Mouse (Mus musculus) embryonic facial prominence, embryonic 13.5 days (tissue): ENCODE measurements around the gene Olfr424. TPM values are rescaled to one million over a fixed set of nuclear protein-coding genes. Genes with fewer than 3 reads are reported as not detected.

Experiments
- ATAC-seq: fragments of 200-750 bp; cut with Nextera tagmentation; 2 replicates; pipeline ENCODE4 v1.8.0; 2017; ENCODE audit warnings: low read depth; ENCODE audit not compliant: insufficient number of reproducible peaks, insufficient read depth, low FRiP score, low TSS enrichment
- H3K27ac ChIP-seq: fragments of 300-500 bp; sonication (generic); 2 replicates; pipeline ENCODE4 v1.5.1; 2015; ENCODE audit warnings: moderate library complexity, mild to moderate bottlenecking, inconsistent platforms
- H3K27me3 ChIP-seq: fragments of 300-500 bp; sonication (generic); 2 replicates; pipeline ENCODE4 v1.6.1; 2015; ENCODE audit warnings: mild to moderate bottlenecking, inconsistent platforms
- H3K36me3 ChIP-seq: fragments of 300-500 bp; sonication (generic); 2 replicates; pipeline ENCODE4 v1.6.1; 2015; ENCODE audit warnings: mild to moderate bottlenecking, inconsistent platforms
- H3K4me1 ChIP-seq: fragments of 300-500 bp; sonication (generic); 2 replicates; pipeline ENCODE4 v1.6.1; 2015; ENCODE audit warnings: inconsistent platforms
- H3K4me2 ChIP-seq: fragments of 300-500 bp; sonication (generic); 2 replicates; pipeline ENCODE4 v1.6.1; 2015; ENCODE audit warnings: moderate library complexity, mild to moderate bottlenecking, inconsistent platforms
- H3K4me3 ChIP-seq: fragments of 300-500 bp; sonication (generic); 2 replicates; pipeline ENCODE4 v1.5.1; 2015; ENCODE audit warnings: mild to moderate bottlenecking, inconsistent platforms
- H3K9ac ChIP-seq: fragments of 300-500 bp; sonication (generic); 2 replicates; pipeline ENCODE4 v1.6.1; 2015; ENCODE audit warnings: mild to moderate bottlenecking, inconsistent platforms
- H3K9me3 ChIP-seq: fragments of 300-500 bp; sonication (generic); 2 replicates; pipeline ENCODE4 v1.6.1; 2016; ENCODE audit warnings: inconsistent platforms
- WGBS: fragments of 180-500 bp; shearing (Covaris S2); methylation state at CpG from one replicate; pipeline ENCODE4 v1.1.7; 2015; ENCODE audit warnings: mixed read lengths; 5-methylcytosine and 5-hydroxymethylcytosine counted together
- polyA plus RNA-seq: library from polyadenylated mRNA; unstranded; fragments of >200 nt; fragmentation: Nextera tagmentation; extraction: Ambion mirVana; gene quantifications from 2 replicates; pipeline ENCODE4 v1.2.1, GENCODE M21; 2015

The Olfr424 gene
- polyA plus RNA-seq, 1 experiment from 2014 or later = not detected

DNA sequence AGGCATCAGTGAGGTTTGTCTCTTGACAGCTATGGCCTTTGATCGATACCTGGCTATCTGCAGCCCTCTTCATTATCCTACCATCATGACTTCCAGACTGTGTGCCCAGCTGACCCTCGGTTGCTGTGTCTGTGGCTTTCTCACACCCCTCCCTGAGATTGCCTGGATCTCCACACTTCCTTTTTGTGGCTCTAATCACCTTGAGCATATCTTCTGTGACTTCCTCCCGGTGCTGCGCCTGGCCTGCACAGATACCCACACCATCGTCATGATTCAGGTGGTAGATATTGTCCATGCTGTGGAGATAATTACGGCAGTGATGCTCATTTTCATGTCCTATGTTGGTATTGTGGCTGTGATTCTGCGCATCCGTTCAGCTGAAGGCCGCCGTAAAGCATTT is 27.8 kb downstream of the Olfr424 start:
- WGBS = 88% methylated on average over 10 of the region's 10 CpGs
- Histone ChIP-seq H3K4me2 (no peak overlapping the region), H3K27ac (no peak overlapping the region), H3K36me3 (no peaks in the 10 kb centered on the region), H3K27me3 (no peaks in the 10 kb centered on the region), H3K9ac (no peak overlapping the region), H3K9me3 (no peaks in the 10 kb centered on the region), H3K4me3 (no peak overlapping the region), H3K4me1 (no peaks in the 10 kb centered on the region)
- no peak for ATAC-seq

DNA sequence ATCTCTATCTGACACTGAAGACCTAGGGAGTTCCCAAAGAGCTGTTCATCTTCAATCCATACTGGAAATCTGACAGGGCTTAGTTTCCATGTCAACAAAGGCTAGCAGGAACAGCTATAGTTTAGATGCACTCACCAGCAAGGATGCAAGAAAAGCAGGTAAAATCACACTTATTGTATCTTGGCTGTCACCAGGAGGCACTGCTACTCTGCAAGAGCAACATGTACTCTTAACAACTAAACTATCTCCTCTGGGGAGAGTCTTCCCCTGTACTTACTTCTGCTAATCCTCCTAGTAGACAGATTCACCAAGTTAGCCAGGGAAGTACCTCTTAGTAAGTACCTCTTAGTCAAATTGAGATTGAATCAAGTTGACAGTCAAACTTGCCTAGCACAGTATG is 37.7 kb downstream of the Olfr424 start:
- Histone ChIP-seq H3K27me3 (no peaks in the 10 kb centered on the region), H3K27ac (no peak overlapping the region), H3K36me3 (no peaks in the 10 kb centered on the region), H3K9ac (no peak overlapping the region), H3K9me3 (no peaks in the 10 kb centered on the region), H3K4me2 (no peak overlapping the region), H3K4me3 (no peak overlapping the region), H3K4me1 (no peaks in the 10 kb centered on the region)
- no peak for ATAC-seq

GRCm38 (mm10) chr1:174170706-174171501 is 39.6 kb downstream of the Olfr424 start:
- Histone ChIP-seq H3K9ac (no peak overlapping the region), H3K27me3 (no peaks in the 10 kb centered on the region), H3K36me3 (no peaks in the 10 kb centered on the region), H3K4me1 (no peaks in the 10 kb centered on the region), H3K4me2 (no peak overlapping the region), H3K9me3 (no peaks in the 10 kb centered on the region), H3K4me3 (no peak overlapping the region), H3K27ac (no peak overlapping the region)
- ATAC-seq = no peak
- 72% methylated on average over 5 of the region's 5 CpGs for WGBS

DNA sequence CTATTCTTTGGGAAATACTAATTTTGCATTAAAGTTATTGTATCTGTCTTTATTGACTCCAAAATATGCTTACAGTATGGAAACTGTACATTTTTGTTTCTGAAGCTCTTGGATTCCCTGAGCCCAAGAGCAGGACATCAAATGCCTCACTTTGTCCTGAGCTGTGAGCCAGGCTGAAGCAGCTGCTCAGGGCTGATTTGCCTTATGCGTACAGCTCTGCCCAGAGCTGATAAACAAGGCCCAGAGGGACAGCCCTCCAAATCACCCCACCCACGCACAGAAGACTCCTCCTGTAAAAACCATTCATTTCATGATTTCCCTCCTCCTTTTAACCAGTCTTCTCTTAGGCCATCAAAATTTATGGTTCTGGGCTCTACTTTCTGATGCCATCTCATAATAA is 40.2 kb downstream of the Olfr424 start:
- H3K4me1 ChIP-seq = no peaks in the 10 kb centered on the region
- ATAC-seq = no peak
- 45% methylated on average over 2 of the region's 2 CpGs for WGBS
- H3K9me3 ChIP-seq = no peaks in the 10 kb centered on the region
- no peak overlapping the region for H3K4me2 ChIP-seq
- no peaks in the 10 kb centered on the region for H3K27me3 ChIP-seq
- no peak overlapping the region for H3K9ac ChIP-seq
- H3K4me3 ChIP-seq = no peak overlapping the region
- no peak overlapping the region for H3K27ac ChIP-seq
- H3K36me3 ChIP-seq = no peaks in the 10 kb centered on the region

- no peaks in the 10 kb centered on the region for H3K27me3 ChIP-seq
- H3K4me1 ChIP-seq = no peaks in the 10 kb centered on the region
- H3K4me2 ChIP-seq = no peak within 1 kb of the TSS
- no peaks in the 10 kb centered on the region for H3K9me3 ChIP-seq
- no peak within 1 kb of the TSS for H3K27ac ChIP-seq
- H3K4me3 ChIP-seq = no peak within 1 kb of the TSS
- H3K36me3 ChIP-seq = no peaks in the 10 kb centered on the region
- H3K9ac ChIP-seq = no peak within 1 kb of the TSS
- WGBS = 38% methylated on average over 3 of the region's 3 CpGs
- ATAC-seq = no peak
These were observed 41.3 kb downstream of the Olfr424 start, which contains the start of gene Spta1 for GRCm38 (mm10) chr1:174172605-174173004. Gene Spta1, plus strand, starts transcription at chr1:174172776.

Other genes with a start within 250 kb of the Olfr424 start
- gene Ifi211, start 218.5 kb upstream of the Olfr424 start, polyA plus RNA-seq = 0.63 and 1.1 TPM in 2 replicates
- 0.62 and 1.7 TPM in 2 replicates for gene Mndal, start 189.0 kb upstream of the Olfr424 start, polyA plus RNA-seq
- gene Ifi203, start 188.8 kb upstream of the Olfr424 start, polyA plus RNA-seq = 0.34 and 0.53 TPM in 2 replicates
- 1.5 and 2.0 TPM in 2 replicates for gene Ifi202b, start 148.8 kb upstream of the Olfr424 start, polyA plus RNA-seq
- gene Ifi205, start 99.7 kb upstream of the Olfr424 start, polyA plus RNA-seq = not detected in 2 replicates
- gene Olfr433, start 90.8 kb upstream of the Olfr424 start, polyA plus RNA-seq = 0.10 TPM in 1 of 2 replicates, not detected in the other
- not detected in 2 replicates for gene Olfr432, start 82.3 kb upstream of the Olfr424 start, polyA plus RNA-seq
- gene Olfr430, start 64.9 kb upstream of the Olfr424 start, polyA plus RNA-seq = 0.08 and 0.14 TPM in 2 replicates
- 0.22 and 0.37 TPM in 2 replicates for gene Olfr429, start 47.2 kb upstream of the Olfr424 start, polyA plus RNA-seq
- not detected in 2 replicates for gene Olfr427, start 34.6 kb upstream of the Olfr424 start, polyA plus RNA-seq
- gene Olfr231, start 10.4 kb upstream of the Olfr424 start, polyA plus RNA-seq = 0.37 and 0.85 TPM in 2 replicates
- not detected in 2 replicates for gene Olfr420, start 24.1 kb downstream of the Olfr424 start, polyA plus RNA-seq
- gene Spta1, start 41.3 kb downstream of the Olfr424 start, polyA plus RNA-seq = 0.38 and 0.67 TPM in 2 replicates
- not detected in 2 replicates for gene Olfr419, start 120.5 kb downstream of the Olfr424 start, polyA plus RNA-seq
- not detected in 2 replicates for gene Mptx1, start 199.0 kb downstream of the Olfr424 start, polyA plus RNA-seq
- not detected in 2 replicates for gene Olfr417, start 233.6 kb downstream of the Olfr424 start, polyA plus RNA-seq